Mouse (Mus musculus) gastrocnemius, adult 8-10 months (tissue): ENCODE measurements around the gene Gm8947. TPM values are rescaled to one million over a fixed set of nuclear protein-coding genes. Genes with fewer than 3 reads are reported as not detected.

Experiments used
- DNase-seq, 2 experiments: peaks; one replicate each; pipeline ENCODE4 v3.0.0; 2022; ENCODE audit warnings: low spot score in 2 of 2
- total RNA-seq, 4 experiments: library from RNA; stranded (reverse); gene quantifications; 2 replicates each; pipeline ENCODE4 v1.2.4; 2022

Gene Gm8947
- total RNA-seq, 4 experiments from 2014 or later: 0.24 TPM; not detected in 3

- DNase-seq: no peak
Observed at GRCm38 (mm10) chr1:151223377-151223776, 31.2 kb downstream of the Gm8947 start.

GRCm38 (mm10) chr1:151224536-151224935 is 32.4 kb downstream of the Gm8947 start:
- no peak for DNase-seq

GRCm38 (mm10) chr1:151227506-151227905 is 35.3 kb downstream of the Gm8947 start:
- DNase-seq: no peak

- no peak for DNase-seq
Observed at GRCm38 (mm10) chr1:151228320-151228989, 36.3 kb downstream of the Gm8947 start.

GRCm38 (mm10) chr1:151232346-151232745 is 40.2 kb downstream of the Gm8947 start:
- DNase-seq: no peak

- DNase-seq: no peak
Observed at GRCm38 (mm10) chr1:151233756-151234155, 41.6 kb downstream of the Gm8947 start.

GRCm38 (mm10) chr1:151235574-151235973 is 43.4 kb downstream of the Gm8947 start:
- DNase-seq: no peak

GRCm38 (mm10) chr1:151236141-151236930 is 44.2 kb downstream of the Gm8947 start:
- peak; percentile 44 to 51 for DNase-seq

GRCm38 (mm10) chr1:151237780-151238179 is 45.6 kb downstream of the Gm8947 start:
- DNase-seq: no peak

- DNase-seq: no peak
Observed at GRCm38 (mm10) chr1:151243332-151243731, 51.2 kb downstream of the Gm8947 start.

Other genes starting within 250 kb of the Gm8947 start
- 1 to 10 TPM; 6.5 to 8.5 (median 6.9) TPM for gene Hmcn1, start 198.9 kb upstream of the Gm8947 start, total RNA-seq
- gene Gm47985, start 9.8 kb upstream of the Gm8947 start, total RNA-seq: under 1 TPM in 2 of 4 experiments, not detected in 2; 0.16 to 0.22 TPM
- not detected for gene Gm47995, start 6.1 kb downstream of the Gm8947 start, total RNA-seq
- not detected for gene 3110040M04Rik, start 11.7 kb downstream of the Gm8947 start, total RNA-seq
- under 1 TPM in 1 of 4 experiments, not detected in 3; 0.36 TPM for gene Gm47996, start 17.8 kb downstream of the Gm8947 start, total RNA-seq
- gene Ivns1abp, start 152.1 kb downstream of the Gm8947 start, total RNA-seq: 100 to 1,000 TPM; 117 to 180 (median 157) TPM
- 1 to 10 TPM; 5.3 to 8.9 (median 6.3) TPM for gene Swt1, start 236.1 kb downstream of the Gm8947 start, total RNA-seq
- 10 to 100 TPM; 11.7 to 15.5 (median 13.7) TPM for gene Trmt1l, start 236.2 kb downstream of the Gm8947 start, total RNA-seq